Mouse (Mus musculus) layer of hippocampus, postnatal 36 days (tissue): ENCODE results near the gene Cmtm2a. TPM values are rescaled to one million over a fixed set of nuclear protein-coding genes. Genes with fewer than 3 reads are reported as not detected.

ENCODE experiments used
- total RNA-seq, 2 experiments: library from RNA; stranded (reverse); gene quantifications; 2 replicates each; pipeline ENCODE4 v1.2.3; 2021

Cmtm2a gene
- total RNA-seq, 2 experiments from 2014 or later = not detected

Other genes starting within 250 kb of the Cmtm2a start
- gene Cdh5, start 191.6 kb downstream of the Cmtm2a start, total RNA-seq = 1 to 10 TPM; 8.5 to 9.1 TPM
- gene Bean1, start 122.7 kb downstream of the Cmtm2a start, total RNA-seq = 1 to 10 TPM; 5.7 to 5.8 TPM
- gene Tk2, start 44.6 kb downstream of the Cmtm2a start, total RNA-seq = 10 to 100 TPM; 35.5 to 38.6 TPM
- gene Cklf, start 42.3 kb downstream of the Cmtm2a start, total RNA-seq = 1 to 10 TPM; 5.8 to 8.0 TPM
- not detected for gene Gm45711, start 16.9 kb upstream of the Cmtm2a start, total RNA-seq
- gene Cmtm1, start 17.0 kb upstream of the Cmtm2a start, total RNA-seq = not detected
- gene Gm11020, start 28.4 kb upstream of the Cmtm2a start, total RNA-seq = not detected
- not detected for gene Cmtm2b, start 29.0 kb upstream of the Cmtm2a start, total RNA-seq
- gene Cmtm3, start 46.2 kb upstream of the Cmtm2a start, total RNA-seq = 10 to 100 TPM; 11.7 to 17.4 TPM
- gene Cmtm4, start 102.6 kb upstream of the Cmtm2a start, total RNA-seq = 10 to 100 TPM; 59.5 to 62.7 TPM
- 100 to 1,000 TPM; 246 to 289 TPM for gene Dync1li2, start 149.9 kb upstream of the Cmtm2a start, total RNA-seq
- gene Terb1, start 216.7 kb upstream of the Cmtm2a start, total RNA-seq = under 1 TPM; 0.35 to 0.66 TPM
- 10 to 100 TPM; 45.5 to 48.9 TPM for gene Nae1, start 241.5 kb upstream of the Cmtm2a start, total RNA-seq
- gene Car7, start 241.5 kb upstream of the Cmtm2a start, total RNA-seq = 10 to 100 TPM; 15.2 to 17.7 TPM